Mouse (Mus musculus) ovary, adult 10 weeks (tissue): ENCODE measurements around the gene Lypd1. TPM values are rescaled to one million over a fixed set of nuclear protein-coding genes. Genes with fewer than 3 reads are reported as not detected.

ENCODE experiments used
- polyA plus RNA-seq: library from polyadenylated mRNA; stranded (reverse); fragments of 350-450 nt; fragmentation: Illumina TruSeq; extraction: RNeasy Lipid Tissue Mini Kit (QIAGEN cat#74804); gene quantifications from one replicate; pipeline ENCODE4 v1.2.3, GENCODE M21; 2014

Gene Lypd1
- 0.34 TPM for polyA plus RNA-seq

GRCm38 (mm10) chr1:125912601-125913600 is at the start of gene Lypd1:
TSS of gene Lypd1 (minus strand) at chr1:125913101.

Other genes with a start within 250 kb of the Lypd1 start
- gene Gpr39, start 236.1 kb downstream of the Lypd1 start, polyA plus RNA-seq = 1.5 TPM